Mouse (Mus musculus) embryonic facial prominence, embryonic 10.5 days (tissue): ENCODE results near the gene Plin1. TPM values are rescaled to one million over a fixed set of nuclear protein-coding genes. Genes with fewer than 3 reads are reported as not detected.

Experiments used
- DNase-seq: peaks from one replicate; pipeline ENCODE4 v3.0.0-alpha.2; 2017; ENCODE audit warnings: low spot score
- H3K27ac ChIP-seq: fragments of 300-500 bp; sonication (generic); replicated peaks from 2 replicates; pipeline ENCODE4 v1.5.1; 2016; ENCODE audit warnings: mild to moderate bottlenecking
- H3K27me3 ChIP-seq: fragments of 300-500 bp; sonication (generic); replicated peaks from 2 replicates; pipeline ENCODE4 v1.6.1; 2016; ENCODE audit warnings: low read depth, mild to moderate bottlenecking; ENCODE audit not compliant: poor library complexity, severe bottlenecking
- H3K36me3 ChIP-seq: fragments of 300-500 bp; sonication (generic); replicated peaks from 2 replicates; pipeline ENCODE4 v1.6.1; 2016; ENCODE audit warnings: mild to moderate bottlenecking, moderate library complexity
- H3K4me1 ChIP-seq: fragments of 300-500 bp; sonication (generic); 2 replicates; pipeline ENCODE4 v1.6.1; 2016
- H3K4me3 ChIP-seq: fragments of 300-500 bp; sonication (generic); 2 replicates; pipeline ENCODE4 v1.5.1; 2016; ENCODE audit warnings: mild to moderate bottlenecking, moderate library complexity
- H3K9me3 ChIP-seq: fragments of 300-500 bp; sonication (generic); 2 replicates; pipeline ENCODE4 v1.6.1; 2016; ENCODE audit warnings: mild to moderate bottlenecking
- WGBS: fragments of 180-500 bp; shearing (Covaris S2); methylation state at CpG from one replicate; pipeline ENCODE4 v1.1.7; 2016; 5-methylcytosine and 5-hydroxymethylcytosine counted together
- polyA plus RNA-seq: library from polyadenylated mRNA; unstranded; fragments of >200 nt; fragmentation: Nextera tagmentation; extraction: Ambion mirVana; gene quantifications from 2 replicates; pipeline ENCODE4 v1.2.1, GENCODE M21; 2016

Gene Plin1
- polyA plus RNA-seq, 1 experiment from 2014 or later: 0.10 TPM

- 45% methylated on average over 2 of the region's 2 CpGs for WGBS
Measured at GRCm38 (mm10) chr7:79756334-79756733, 23.6 kb upstream of the Plin1 start.

GRCm38 (mm10) chr7:79749511-79749910 lies 16.8 kb upstream of the Plin1 start:
- 87% methylated on average over 6 of the region's 6 CpGs for WGBS
- H3K9me3 ChIP-seq: no peaks in the 10 kb centered on the region
- H3K27me3 ChIP-seq: no peaks in the 10 kb centered on the region
- no peaks in the 10 kb centered on the region for H3K4me1 ChIP-seq
- no peaks in the 10 kb centered on the region for H3K36me3 ChIP-seq
- DNase-seq: no peak
- H3K27ac ChIP-seq: no peak overlapping the region
- no peak overlapping the region for H3K4me3 ChIP-seq

More at GRCm38 (mm10) chr7:79756334-79756733, 23.6 kb upstream of the Plin1 start:
- H3K9me3 ChIP-seq: no peaks in the 10 kb centered on the region
- no peaks in the 10 kb centered on the region for H3K36me3 ChIP-seq
- no peak overlapping the region for H3K4me3 ChIP-seq
- no peaks in the 10 kb centered on the region for H3K27me3 ChIP-seq
- DNase-seq: no peak
- no peaks in the 10 kb centered on the region for H3K4me1 ChIP-seq
- H3K27ac ChIP-seq: no peak overlapping the region

GRCm38 (mm10) chr7:79747659-79748058 lies 15.0 kb upstream of the Plin1 start:
- no peak for DNase-seq
- Histone ChIP-seq H3K36me3 (no peaks in the 10 kb centered on the region), H3K9me3 (no peaks in the 10 kb centered on the region), H3K4me3 (no peak overlapping the region), H3K27me3 (no peaks in the 10 kb centered on the region; the same call in 1 of the 2 replicates), H3K27ac (no peak overlapping the region), H3K4me1 (peaks cover 10% of the 10 kb centered on the region)
- WGBS: 84% methylated on average over 6 of the region's 6 CpGs

- Histone ChIP-seq H3K4me1 (peaks cover 14% of the 10 kb centered on the region), H3K9me3 (no peaks in the 10 kb centered on the region), H3K36me3 (no peaks in the 10 kb centered on the region; the same call in 1 of the 2 replicates), H3K27me3 (peaks cover 7% of the 10 kb centered on the region), H3K27ac (no peak overlapping the region), H3K4me3 (no peak overlapping the region)
- DNase-seq: no peak
- WGBS: 78% methylated on average over 5 of the region's 5 CpGs
Measured at GRCm38 (mm10) chr7:79744585-79744984, 11.9 kb upstream of the Plin1 start.

- no peak for DNase-seq
- 94% methylated on average over 9 of the region's 9 CpGs for WGBS
- H3K27ac ChIP-seq: no peak overlapping the region
- H3K4me1 ChIP-seq: peaks cover 14% of the 10 kb centered on the region
- peaks cover 7% of the 10 kb centered on the region for H3K27me3 ChIP-seq
- no peaks in the 10 kb centered on the region for H3K9me3 ChIP-seq
- no peak overlapping the region for H3K4me3 ChIP-seq
- H3K36me3 ChIP-seq: no peaks in the 10 kb centered on the region; the same call in 1 of the 2 replicates
Measured at GRCm38 (mm10) chr7:79744051-79744450, 11.3 kb upstream of the Plin1 start.

GRCm38 (mm10) chr7:79742659-79743536 lies 10.2 kb upstream of the Plin1 start, which contains the start of the genes Pex11a and Wdr93:
Gene Pex11a, minus strand, starts transcription at chr7:79743131.
Gene Wdr93, plus strand, starts transcription at chr7:79743163.
- peak within 1 kb of the TSS; percentile 87 for H3K4me3 ChIP-seq
- H3K27me3 ChIP-seq: peaks cover 7% of the 10 kb centered on the region
- no peaks in the 10 kb centered on the region for H3K9me3 ChIP-seq
- DNase-seq: peak; percentile 85
- H3K4me1 ChIP-seq: peaks cover 14% of the 10 kb centered on the region
- WGBS: 3% methylated on average over 46 of the region's 46 CpGs
- peak within 1 kb of the TSS; percentile 72 for H3K27ac ChIP-seq
- no peaks in the 10 kb centered on the region; the same call in 1 of the 2 replicates for H3K36me3 ChIP-seq

- Histone ChIP-seq H3K9me3 (no peaks in the 10 kb centered on the region), H3K4me3 (peak overlapping the region; percentile 87), H3K4me1 (peaks cover 14% of the 10 kb centered on the region), H3K27me3 (peaks cover 7% of the 10 kb centered on the region), H3K27ac (no peak overlapping the region), H3K36me3 (peaks cover 5% of the 10 kb centered on the region)
- no peak for DNase-seq
- 27% methylated on average over 11 of the region's 11 CpGs for WGBS
Measured at GRCm38 (mm10) chr7:79742277-79742658, 9.6 kb upstream of the Plin1 start.

GRCm38 (mm10) chr7:79740279-79740678 lies 7.6 kb upstream of the Plin1 start:
- WGBS: 79% methylated on average over 4 of the region's 4 CpGs
- Histone ChIP-seq H3K27me3 (peaks cover 7% of the 10 kb centered on the region), H3K9me3 (no peaks in the 10 kb centered on the region), H3K4me1 (peaks cover 14% of the 10 kb centered on the region), H3K27ac (no peak overlapping the region), H3K4me3 (no peak overlapping the region), H3K36me3 (peaks cover 14% of the 10 kb centered on the region)
- DNase-seq: no peak

GRCm38 (mm10) chr7:79738913-79739312 lies 6.2 kb upstream of the Plin1 start:
- Histone ChIP-seq H3K27me3 (peaks cover 7% of the 10 kb centered on the region), H3K4me3 (no peak overlapping the region), H3K9me3 (no peaks in the 10 kb centered on the region), H3K4me1 (peaks cover 14% of the 10 kb centered on the region), H3K36me3 (peaks cover 20% of the 10 kb centered on the region), H3K27ac (no peak overlapping the region)
- 87% methylated on average over 2 of the region's 2 CpGs for WGBS
- DNase-seq: no peak

- Histone ChIP-seq H3K9me3 (no peaks in the 10 kb centered on the region), H3K36me3 (peaks cover 20% of the 10 kb centered on the region), H3K27me3 (peaks cover 11% of the 10 kb centered on the region), H3K4me1 (0 out of 2 replicates have a peak, but pooled peaks cover 3% of the 10 kb centered on the region), H3K27ac (no peak overlapping the region), H3K4me3 (no peak overlapping the region)
- DNase-seq: no peak
- WGBS: 92% methylated on average over 14 of the region's 14 CpGs
Measured at GRCm38 (mm10) chr7:79736511-79736910, 3.8 kb upstream of the Plin1 start.

GRCm38 (mm10) chr7:79734563-79734962 lies 1.9 kb upstream of the Plin1 start:
- Histone ChIP-seq H3K4me1 (0 out of 2 replicates have a peak, but pooled peaks cover 6% of the 10 kb centered on the region), H3K27ac (no peak overlapping the region), H3K36me3 (peaks cover 20% of the 10 kb centered on the region), H3K27me3 (peaks cover 26% of the 10 kb centered on the region), H3K4me3 (no peak overlapping the region), H3K9me3 (no peaks in the 10 kb centered on the region)
- WGBS: 79% methylated on average over 8 of the region's 8 CpGs
- DNase-seq: no peak

- WGBS: 83% methylated on average over 13 of the region's 13 CpGs
- Histone ChIP-seq H3K4me3 (no peak overlapping the region), H3K27me3 (peaks cover 36% of the 10 kb centered on the region), H3K36me3 (peaks cover 6% of the 10 kb centered on the region; the same call in 1 of the 2 replicates), H3K4me1 (0 out of 2 replicates have a peak, but pooled peaks cover 7% of the 10 kb centered on the region), H3K9me3 (no peaks in the 10 kb centered on the region), H3K27ac (no peak overlapping the region)
- DNase-seq: no peak
Measured at GRCm38 (mm10) chr7:79731438-79731837, 1.3 kb downstream of the Plin1 start.
